Mouse (Mus musculus) NIH3T3 (cell line): ENCODE results near the gene Fbxo9.
A peak's percentile ranks its signal among the peaks of the same experiment; 100 is the strongest.

Source experiments
- DNase-seq: peaks from one replicate; pipeline ENCODE4 v3.0.0-alpha.2; 2012; ENCODE audit warnings: low read depth

The Fbxo9 gene

DNA sequence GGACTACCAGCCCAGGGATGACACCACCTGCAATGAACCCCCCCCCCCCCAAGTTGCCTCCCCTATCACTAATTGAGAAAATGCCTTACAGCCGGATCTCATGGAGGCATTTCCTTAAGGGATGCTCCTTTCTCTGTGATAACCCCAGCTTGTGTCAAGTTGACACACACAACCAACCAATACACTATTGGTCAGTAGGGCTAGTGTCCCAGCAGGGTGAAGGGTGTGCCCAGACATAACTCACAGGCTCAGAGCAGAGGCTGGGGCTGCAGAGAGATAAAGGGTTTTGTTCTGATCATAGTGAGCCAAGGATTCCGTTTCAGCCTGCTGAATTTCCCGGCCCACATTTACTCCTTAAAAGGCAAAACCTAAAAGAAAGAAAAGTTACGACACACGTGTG, 38.4 kb downstream of the Fbxo9 start:
- DNase-seq = peak; percentile 12

DNA sequence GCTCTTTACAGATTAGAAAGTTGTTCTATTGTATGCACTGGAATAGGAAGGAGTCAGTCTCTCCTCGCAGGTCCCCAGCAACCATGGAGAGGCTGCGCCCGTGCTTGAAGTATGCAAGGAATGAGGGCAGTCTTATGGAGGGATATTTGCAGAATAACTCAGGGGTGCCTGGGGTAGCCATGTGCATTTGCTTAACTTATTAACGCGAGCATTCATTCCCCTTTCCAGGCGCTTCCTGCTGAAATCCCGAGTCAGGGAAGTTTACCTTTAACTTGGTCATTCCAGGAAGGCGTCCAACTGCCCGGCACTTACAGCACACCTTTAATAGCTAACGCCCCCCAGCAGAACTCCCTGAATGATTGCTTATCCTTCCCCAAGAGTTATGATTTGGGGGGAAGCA, 44.7 kb downstream of the Fbxo9 start:
- DNase-seq = peak; percentile 45

GRCm38 (mm10) chr9:78062392-78062791, 46.5 kb downstream of the Fbxo9 start:
- DNase-seq = no peak

DNA sequence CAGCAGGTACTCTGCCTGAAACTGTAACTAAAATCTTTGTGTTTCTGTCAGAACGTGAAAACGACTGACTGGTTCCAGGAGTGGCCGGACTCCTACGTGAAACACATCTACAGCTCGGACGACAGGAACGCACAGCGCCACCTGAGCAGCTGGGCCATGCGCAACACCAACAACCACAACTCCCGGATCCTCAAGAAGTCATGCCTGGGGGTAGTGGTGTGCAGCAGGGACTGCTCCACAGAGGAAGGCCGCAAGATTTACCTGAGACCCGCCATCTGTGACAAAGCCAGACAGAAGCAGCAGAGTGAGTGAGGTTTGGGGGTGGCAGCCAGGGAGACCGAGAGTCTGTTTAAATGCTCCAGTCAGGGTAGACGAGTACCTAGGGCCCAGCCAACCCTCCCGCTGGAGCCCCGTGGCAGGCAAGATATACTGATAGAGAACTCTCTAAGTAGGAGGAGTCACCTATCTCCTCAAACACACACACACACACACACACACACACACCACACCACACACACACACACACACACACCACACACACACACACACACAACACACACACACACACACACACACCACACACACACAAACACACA, 49.2 kb downstream of the Fbxo9 start:
- DNase-seq = no peak

DNA sequence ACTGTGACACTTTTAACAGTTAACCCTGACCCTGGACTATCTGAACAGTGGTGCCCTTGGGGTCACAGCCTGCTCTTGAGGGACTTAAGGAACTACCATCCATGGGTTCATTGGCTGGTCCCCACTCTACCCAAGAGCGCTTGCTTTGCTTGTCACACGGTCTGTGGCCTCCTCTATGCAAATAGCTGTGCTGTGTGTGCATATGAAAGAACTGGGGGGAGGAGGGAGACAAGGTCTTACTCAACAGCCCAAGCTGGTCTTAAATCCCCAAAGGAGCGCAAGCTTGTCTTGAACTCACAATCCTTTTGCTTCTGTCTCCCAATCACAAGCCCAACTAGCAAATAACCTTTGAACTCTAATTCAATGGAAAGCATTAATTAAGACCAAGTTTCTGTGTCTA, 54.6 kb downstream of the Fbxo9 start:
- DNase-seq = no peak

DNA sequence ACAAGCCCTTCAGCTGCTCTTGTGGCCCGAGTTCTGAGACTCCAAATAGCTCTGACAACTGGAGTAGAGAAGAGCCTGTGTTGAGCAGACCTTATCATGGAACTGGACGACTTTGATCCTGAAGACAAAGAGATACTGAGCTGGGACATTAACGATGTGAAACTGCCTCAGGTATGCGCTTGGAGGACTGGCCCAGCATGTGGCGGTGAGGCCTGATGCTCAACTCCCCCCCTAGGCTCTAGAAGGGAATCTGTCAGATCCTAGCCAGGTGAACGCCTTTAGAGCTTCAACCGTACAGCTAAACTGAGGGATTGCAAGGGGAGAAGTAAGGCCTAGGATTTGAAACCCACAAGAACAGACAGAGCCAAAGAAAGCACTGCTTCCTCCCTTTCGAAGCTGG, 55.0 kb downstream of the Fbxo9 start:
- no peak for DNase-seq

DNA sequence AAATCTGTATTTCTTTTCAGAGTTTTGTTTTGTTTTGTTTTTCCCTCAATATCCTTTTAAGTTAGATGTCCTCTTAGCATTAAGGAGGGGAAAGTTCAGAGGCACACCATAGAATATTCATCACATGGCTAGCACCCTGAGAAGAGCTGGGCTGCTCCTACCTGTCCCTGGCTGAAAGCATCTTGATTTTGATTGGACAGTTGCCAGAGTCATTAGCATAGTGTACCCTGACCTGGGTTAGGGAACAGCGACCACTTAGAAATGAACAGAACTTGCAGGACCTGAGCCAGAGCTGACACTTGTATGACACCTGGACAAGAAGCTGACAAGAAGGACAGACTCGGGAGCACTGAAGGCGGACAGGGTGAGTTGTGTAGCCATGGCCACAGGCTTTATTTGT, 57.2 kb downstream of the Fbxo9 start, which contains the start of gene Gcm1:
Gene Gcm1, plus strand, starts transcription at position 248 of the 400 bp plus-strand sequence.
- no peak for DNase-seq

DNA sequence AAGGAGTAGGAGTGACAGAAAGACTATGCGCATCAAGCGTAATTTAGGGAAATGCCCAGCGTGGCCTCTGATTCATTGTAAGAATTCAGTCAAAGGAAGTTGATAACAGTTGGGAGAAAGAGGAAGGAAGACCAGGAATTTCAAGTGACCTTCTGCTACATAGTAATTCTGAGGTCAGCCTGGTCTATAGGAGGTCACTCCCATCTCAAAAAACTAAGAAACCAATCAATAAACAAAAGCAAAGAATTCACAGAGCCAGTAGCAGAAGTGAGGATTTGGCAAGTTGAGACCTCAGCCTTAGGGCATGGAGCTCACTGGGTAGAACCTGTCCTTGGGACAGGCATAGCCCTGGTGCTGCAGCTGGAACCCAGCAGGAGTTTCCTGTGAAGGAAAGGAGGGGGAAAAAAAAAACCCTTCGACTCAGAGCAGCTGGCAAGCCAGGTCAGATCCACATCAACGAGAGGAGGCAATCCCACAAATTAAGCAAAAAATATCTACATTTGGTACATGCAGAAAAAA, 58.4 kb downstream of the Fbxo9 start:
- DNase-seq = no peak

DNA sequence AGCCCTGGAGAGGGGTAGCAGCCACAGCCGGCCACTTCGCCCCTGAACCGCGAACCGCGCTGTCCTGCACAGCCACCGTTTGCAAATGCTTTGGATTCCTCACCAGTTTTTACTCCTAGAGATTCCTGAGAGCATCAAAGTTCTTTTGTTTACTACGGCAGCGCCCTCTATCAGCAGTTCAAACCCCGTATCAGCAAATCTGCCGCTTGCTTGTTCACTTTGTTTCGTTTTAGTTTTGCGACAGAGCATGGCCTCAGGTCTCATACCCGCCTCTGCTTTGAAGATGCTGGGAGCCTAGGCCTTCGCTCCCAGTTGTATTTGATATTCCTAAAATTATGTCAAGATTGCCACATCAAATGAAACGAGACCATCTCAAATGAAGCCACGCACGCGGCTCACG, 62.1 kb downstream of the Fbxo9 start:
- no peak for DNase-seq

DNA sequence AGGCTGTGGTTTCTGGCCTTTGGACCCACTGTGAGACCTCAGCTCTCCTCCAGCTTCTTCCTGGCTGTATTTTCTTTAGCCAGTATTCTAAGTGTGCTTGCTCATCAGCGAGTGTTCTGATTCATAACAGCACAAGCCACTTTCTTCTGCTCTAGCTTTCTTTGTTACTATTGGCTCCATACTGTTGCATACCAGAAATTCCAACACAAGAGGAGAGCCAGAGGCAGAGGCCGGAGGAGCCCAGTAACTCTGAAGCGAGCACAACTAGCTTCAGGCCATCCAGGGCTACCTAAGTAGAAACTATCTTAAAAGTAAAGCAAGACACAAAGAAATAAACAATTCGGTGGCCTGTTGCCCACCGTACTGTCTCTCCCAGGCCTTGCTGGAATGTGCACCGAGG, 63.7 kb downstream of the Fbxo9 start:
- DNase-seq = peak; percentile 72

DNA sequence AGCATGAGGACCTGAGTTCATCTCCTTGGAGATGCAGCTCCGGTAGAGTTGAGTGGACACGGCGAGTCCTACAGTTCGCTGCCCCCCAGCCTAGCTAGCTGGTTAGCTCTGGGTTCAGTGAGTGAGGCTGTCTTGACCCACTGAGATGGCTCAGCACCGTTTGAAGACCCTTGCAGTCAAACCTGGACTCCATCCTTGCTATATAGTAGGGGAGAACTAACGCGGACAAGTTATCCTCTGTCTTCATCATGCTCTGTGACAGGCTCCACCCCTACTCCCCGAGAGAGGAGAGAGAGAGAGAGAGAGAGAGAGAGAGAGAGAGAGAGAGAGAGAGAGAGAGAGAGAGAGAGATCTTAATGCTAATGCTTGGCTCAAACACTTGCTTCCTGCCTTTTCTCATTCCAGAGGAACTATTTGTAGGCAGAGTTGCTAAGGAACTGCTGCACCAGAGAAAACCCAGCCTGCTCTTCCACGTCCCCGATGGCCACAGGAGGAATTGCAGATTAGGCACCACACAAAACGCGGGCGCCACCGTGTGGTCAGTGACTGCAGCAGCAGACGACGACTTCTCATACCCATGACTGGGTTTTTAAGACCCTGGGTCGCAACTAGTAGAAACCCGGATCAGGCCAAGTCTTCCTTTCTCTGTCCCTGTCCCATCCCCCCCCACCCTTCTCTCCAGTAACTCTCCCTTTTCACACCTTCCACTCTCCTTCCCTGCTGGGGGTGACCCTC, 69.9 kb downstream of the Fbxo9 start:
- DNase-seq = peak; percentile 92

GRCm38 (mm10) chr9:78035831-78036230, 73.0 kb downstream of the Fbxo9 start:
- no peak for DNase-seq

DNA sequence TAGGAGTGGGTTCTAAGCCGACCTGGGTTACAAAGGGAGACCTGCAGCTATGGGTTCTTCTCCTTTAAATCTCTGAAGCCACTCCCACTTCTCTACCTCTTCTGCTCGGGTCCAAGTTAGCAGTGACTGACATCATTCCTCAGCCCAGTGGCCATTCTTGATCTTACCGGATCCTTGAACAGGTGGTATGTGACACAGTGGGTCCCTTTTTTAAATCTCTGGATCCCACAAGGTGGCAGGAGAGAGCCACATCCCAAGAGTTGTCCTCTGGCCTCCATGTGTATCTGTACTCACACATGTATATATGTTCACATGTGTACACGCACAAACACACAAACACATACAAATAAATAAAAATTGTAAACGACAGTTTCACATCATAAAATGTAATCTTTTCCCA, 73.6 kb downstream of the Fbxo9 start:
- DNase-seq = peak; percentile 27

- DNase-seq = no peak
Measured at GRCm38 (mm10) chr9:78032930-78033329, 75.9 kb downstream of the Fbxo9 start.
